ENCODE assay signal across 24 mouse cellular contexts in genomic region chr4:108992978-108993377, GRCm38 (mm10). TPM values are rescaled to one million over a fixed set of nuclear protein-coding genes. Genes with fewer than 3 reads are reported as not detected.
A peak's percentile ranks its signal among the peaks of the same experiment; 100 is the strongest.
DNase-seq lines count a peak whose midpoint lies in the region; ATAC-seq and TF ChIP-seq lines count a peak whose summit lies in the region.
"Had no signal": no experiment of that assay in that cellular context is flagged by ENCODE, and none has a peak within 500 bp of the region (broad histone marks: within the 10 kb centered on the region; RNA-seq: fewer than 3 reads in every experiment).

No protein-coding gene starts in this region.

- H3K9me3 ChIP-seq in embryonic facial prominence, embryonic 14.5 days (ENCODE audit: control insufficient read depth, low read length), result no peaks in the 10 kb centered on the region
- H3K9me3 ChIP-seq in embryonic facial prominence, embryonic 10.5 days, result no peaks in the 10 kb centered on the region
- no peaks in the 10 kb centered on the region for H3K9me3 ChIP-seq in intestine, embryonic 16.5 days (ENCODE audit: control insufficient read depth, low read length)
- H3K9me3 ChIP-seq in intestine, postnatal 0 days (ENCODE audit: control insufficient read depth), result no peaks in the 10 kb centered on the region
- H3K9me3 ChIP-seq in hindbrain, embryonic 13.5 days, result no peaks in the 10 kb centered on the region
- H3K9me3 ChIP-seq: embryonic facial prominence, embryonic 15.5 days; heart, embryonic 12.5 days; heart, embryonic 15.5 days; hindbrain, embryonic 10.5 days had no signal

- no peaks in the 10 kb centered on the region for H3K36me3 ChIP-seq in embryonic facial prominence, embryonic 14.5 days (ENCODE audit: control insufficient read depth, insufficient read depth, low read length)
- H3K36me3 ChIP-seq in embryonic facial prominence, embryonic 10.5 days (replicated peaks), result no peaks in the 10 kb centered on the region
- H3K36me3 ChIP-seq in intestine, embryonic 16.5 days (ENCODE audit: control insufficient read depth, insufficient read depth, low read length), result no peaks in the 10 kb centered on the region
- no peaks in the 10 kb centered on the region for H3K36me3 ChIP-seq in intestine, postnatal 0 days (ENCODE audit: control insufficient read depth, insufficient read depth)
- H3K36me3 ChIP-seq in hindbrain, embryonic 13.5 days, result no peaks in the 10 kb centered on the region
- H3K36me3 ChIP-seq: embryonic facial prominence, embryonic 15.5 days; heart, embryonic 12.5 days; heart, embryonic 15.5 days; hindbrain, embryonic 10.5 days had no signal

- no peak; the same call in 1 of the 2 replicates for ATAC-seq in embryonic facial prominence, embryonic 14.5 days (ENCODE audit: low read depth)
- 0 out of 2 replicates have a peak, but pooled peaks have one; percentile 50 for ATAC-seq in intestine, embryonic 16.5 days
- ATAC-seq in intestine, postnatal 0 days, result no peak
- ATAC-seq in hindbrain, embryonic 13.5 days (ENCODE audit: low FRiP score), result no peak
- ATAC-seq: activated CD4-positive, CD25-positive, alpha-beta regulatory T cell, adult 4 months; hindbrain, postnatal 0 days; inflammation-experienced regulatory T-cells, adult 6 months had no signal

- H3K4me3 ChIP-seq in embryonic facial prominence, embryonic 14.5 days (ENCODE audit: low read depth, low read length), result no peak overlapping the region
- H3K4me3 ChIP-seq in embryonic facial prominence, embryonic 10.5 days, result no peak overlapping the region
- H3K4me3 ChIP-seq in intestine, embryonic 16.5 days (ENCODE audit: low read length), result no peak overlapping the region
- no peak overlapping the region for H3K4me3 ChIP-seq in intestine, postnatal 0 days (ENCODE audit: low read depth, low read length)
- no peak overlapping the region for H3K4me3 ChIP-seq in hindbrain, embryonic 13.5 days
- H3K4me3 ChIP-seq: embryonic facial prominence, embryonic 15.5 days; heart, embryonic 12.5 days; heart, embryonic 15.5 days; hindbrain, embryonic 10.5 days had no signal

- DNase-seq in embryonic facial prominence, embryonic 14.5 days (ENCODE audit: low spot score), result peak; percentile 22
- DNase-seq in embryonic facial prominence, embryonic 10.5 days (ENCODE audit: low spot score), result no peak
- peak; percentile 86 for DNase-seq in retina, postnatal 1 day
- DNase-seq: adrenal gland, postnatal 10 days; adrenal gland, postnatal 36 days; cerebellum, adult 2 months; cerebellum, adult 9-11 months; cerebellum, postnatal 25 days; gastrocnemius, postnatal 25 days; heart, adult 18-20 months; heart, postnatal 10 days; heart, postnatal 36 days; kidney, adult 11 months had no signal

- H3K27me3 ChIP-seq in embryonic facial prominence, embryonic 14.5 days (replicated peaks; ENCODE audit: control insufficient read depth, insufficient read depth, low read length), result no peaks in the 10 kb centered on the region
- no peaks in the 10 kb centered on the region for H3K27me3 ChIP-seq in embryonic facial prominence, embryonic 10.5 days (replicated peaks; ENCODE audit: low read depth, poor library complexity, severe bottlenecking)
- no peaks in the 10 kb centered on the region for H3K27me3 ChIP-seq in intestine, embryonic 16.5 days (replicated peaks; ENCODE audit: control insufficient read depth, insufficient read depth, low read length)
- H3K27me3 ChIP-seq in intestine, postnatal 0 days (replicated peaks; ENCODE audit: control insufficient read depth, insufficient read depth, low read length), result no peaks in the 10 kb centered on the region
- H3K27me3 ChIP-seq in hindbrain, embryonic 13.5 days, result 0 out of 2 replicates have a peak, but pooled peaks cover 9% of the 10 kb centered on the region
- H3K27me3 ChIP-seq: embryonic facial prominence, embryonic 15.5 days; heart, embryonic 12.5 days; heart, embryonic 15.5 days had no signal

- TF ChIP-seq CTCF in intestine, postnatal 0 days (IDR thresholded peaks at IDR 0.05; ENCODE audit: low read depth), result no peak

- WGBS in embryonic facial prominence, embryonic 14.5 days, result 48% methylated on average over 2 of the region's 2 CpGs
- 53% methylated on average over 2 of the region's 2 CpGs for WGBS in embryonic facial prominence, embryonic 10.5 days
- 41% methylated on average over 2 of the region's 2 CpGs for WGBS in intestine, embryonic 16.5 days
- WGBS in intestine, postnatal 0 days, result 21% methylated on average over 2 of the region's 2 CpGs
- WGBS in hindbrain, embryonic 13.5 days, result 53% methylated on average over 2 of the region's 2 CpGs

- no peaks in the 10 kb centered on the region for H3K4me1 ChIP-seq in embryonic facial prominence, embryonic 14.5 days (ENCODE audit: control insufficient read depth, insufficient read depth, low read length)
- no peaks in the 10 kb centered on the region for H3K4me1 ChIP-seq in embryonic facial prominence, embryonic 10.5 days
- H3K4me1 ChIP-seq in intestine, embryonic 16.5 days (ENCODE audit: control insufficient read depth, insufficient read depth, low read length), result no peaks in the 10 kb centered on the region
- 0 out of 2 replicates have a peak, but pooled peaks cover 3% of the 10 kb centered on the region for H3K4me1 ChIP-seq in intestine, postnatal 0 days (replicated peaks; ENCODE audit: control insufficient read depth, insufficient read depth, low read length)
- H3K4me1 ChIP-seq in hindbrain, embryonic 13.5 days (replicated peaks), result no peaks in the 10 kb centered on the region
- H3K4me1 ChIP-seq: embryonic facial prominence, embryonic 15.5 days; heart, embryonic 12.5 days; heart, embryonic 15.5 days; hindbrain, embryonic 10.5 days had no signal

- no peak overlapping the region for H3K9ac ChIP-seq in embryonic facial prominence, embryonic 14.5 days (ENCODE audit: low read depth, low read length)
- H3K9ac ChIP-seq in intestine, embryonic 16.5 days (ENCODE audit: low read depth, low read length), result no peak overlapping the region
- no peak overlapping the region for H3K9ac ChIP-seq in intestine, postnatal 0 days (ENCODE audit: low read depth, low read length)
- H3K9ac ChIP-seq in hindbrain, embryonic 13.5 days, result no peak overlapping the region
- H3K9ac ChIP-seq: embryonic facial prominence, embryonic 15.5 days; heart, embryonic 12.5 days; heart, embryonic 15.5 days; hindbrain, embryonic 14.5 days had no signal

- no peak overlapping the region for H3K27ac ChIP-seq in embryonic facial prominence, embryonic 14.5 days (replicated peaks; ENCODE audit: low read depth, low read length)
- H3K27ac ChIP-seq in embryonic facial prominence, embryonic 10.5 days (replicated peaks), result no peak overlapping the region
- H3K27ac ChIP-seq in intestine, embryonic 16.5 days (ENCODE audit: low read length), result no peak overlapping the region
- H3K27ac ChIP-seq in intestine, postnatal 0 days (ENCODE audit: low read depth, low read length), result no peak overlapping the region
- no peak overlapping the region for H3K27ac ChIP-seq in hindbrain, embryonic 13.5 days
- H3K27ac ChIP-seq: embryonic facial prominence, embryonic 15.5 days; heart, embryonic 15.5 days; hindbrain, embryonic 10.5 days; hindbrain, embryonic 14.5 days; hindbrain, postnatal 0 days had no signal

- H3K4me2 ChIP-seq in embryonic facial prominence, embryonic 14.5 days (ENCODE audit: low read depth, low read length), result no peak overlapping the region
- no peak overlapping the region for H3K4me2 ChIP-seq in intestine, embryonic 16.5 days (ENCODE audit: low read depth, low read length)
- no peak overlapping the region for H3K4me2 ChIP-seq in intestine, postnatal 0 days (replicated peaks; ENCODE audit: low read depth)
- H3K4me2 ChIP-seq in hindbrain, embryonic 13.5 days, result no peak overlapping the region
- H3K4me2 ChIP-seq: embryonic facial prominence, embryonic 15.5 days; heart, embryonic 12.5 days; heart, embryonic 15.5 days; hindbrain, embryonic 14.5 days had no signal

RNA-seq across cellular contexts. Expression of gene Nrd1, which starts 7.5 kb away (rescaled TPM):
- polyA plus RNA-seq in embryonic facial prominence, embryonic 14.5 days (2014; fragmentation: Nextera tagmentation; extraction: Ambion mirVana), result 54.3 and 58.1 TPM in 2 replicates
- polyA plus RNA-seq in embryonic facial prominence, embryonic 10.5 days (2016; fragmentation: Nextera tagmentation; extraction: Ambion mirVana), result 76.7 and 78.6 TPM in 2 replicates
- polyA plus RNA-seq in intestine, embryonic 16.5 days (2015; fragmentation: Nextera tagmentation; extraction: Ambion mirVana), result 45.6 and 46.3 TPM in 2 replicates
- polyA plus RNA-seq in intestine, postnatal 0 days (2015; fragmentation: Nextera tagmentation; extraction: Ambion mirVana), result 21.9 and 23.7 TPM in 2 replicates
- polyA plus RNA-seq in hindbrain, embryonic 13.5 days (2015; fragmentation: Nextera tagmentation; extraction: Ambion mirVana), result 78.7 and 85.0 TPM in 2 replicates
